Mouse (Mus musculus): Measurements from ENCODE around the gene Bbx.

- TF ChIP-seq CTCF (IDR thresholded peaks at IDR 0.05; ENCODE audit: control insufficient read depth, insufficient read depth, low read length) (no peak), POLR2A (IDR thresholded peaks at IDR 0.05; ENCODE audit: borderline replicate concordance, control insufficient read depth, low read depth, low read length) (no peak)
Measured at GRCm38 (mm10) chr16:50167231-50167982, 264.8 kb downstream of the Bbx start.
